Mouse (Mus musculus): ENCODE measurements around the gene Saa3. TPM values are rescaled to one million over a fixed set of nuclear protein-coding genes. Genes with fewer than 3 reads are reported as not detected.
A peak's percentile ranks its signal among the peaks of the same experiment; 100 is the strongest.
"Not testable (repeated sequence)": the region's sequence is repeated elsewhere in the genome, so short reads cannot be mapped to it uniquely, and the experiment has no call there.

The Saa3 gene
- polyA plus RNA-seq, 1 experiment from 2014 or later = not detected

DNA sequence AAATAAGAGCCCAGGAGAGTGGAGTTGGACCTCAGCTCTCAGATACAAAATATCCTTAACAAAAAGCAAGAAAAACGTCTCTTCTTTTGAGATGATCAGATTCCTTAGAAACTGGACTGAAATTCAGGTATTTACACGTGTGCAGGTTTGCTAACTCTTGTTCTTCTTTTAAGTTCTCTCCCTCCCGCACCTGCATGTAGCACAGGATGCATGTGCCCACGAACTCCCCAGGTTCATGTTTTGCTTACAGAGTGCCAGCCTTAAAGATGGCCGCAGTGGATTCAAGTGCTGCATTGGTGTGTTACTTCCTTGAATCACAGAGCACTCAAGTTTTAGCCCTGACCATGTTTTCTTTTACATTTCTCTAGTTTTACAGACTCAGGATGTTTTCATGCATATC is 28.7 kb downstream of the Saa3 start:
- no peaks in the 10 kb centered on the region for H3K4me1 ChIP-seq
- H3K36me3 ChIP-seq = peaks cover 47% of the 10 kb centered on the region
- no peak overlapping the region for H3K4me3 ChIP-seq
- H3K27ac ChIP-seq = no peak overlapping the region
- no peak for DNase-seq (ENCODE audit: low spot score)
- H3K9me3 ChIP-seq (replicated peaks) = no peaks in the 10 kb centered on the region
- no peaks in the 10 kb centered on the region for H3K27me3 ChIP-seq (ENCODE audit: low read depth, poor library complexity, severe bottlenecking)
- WGBS = 87% methylated on average over 5 of the region's 5 CpGs

DNA sequence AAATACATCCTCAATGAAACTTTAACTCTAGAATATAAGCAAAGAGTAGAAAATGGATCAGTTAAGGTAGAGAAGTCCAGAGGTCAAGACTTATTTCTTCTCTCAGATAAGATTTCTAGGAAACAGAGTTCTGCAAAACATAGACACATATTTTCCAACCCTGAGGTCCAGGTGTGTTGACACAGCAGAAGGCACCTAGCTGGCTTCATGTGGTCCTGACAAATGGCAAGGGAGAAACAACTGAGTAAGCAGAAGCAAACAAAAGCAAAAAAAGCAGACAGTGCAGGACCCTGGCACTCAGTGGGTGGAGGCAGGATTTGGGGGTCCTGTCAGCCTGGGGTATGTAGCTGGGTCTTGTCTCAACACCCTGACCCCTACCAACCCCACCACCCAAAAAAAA is 34.8 kb downstream of the Saa3 start:
- DNase-seq (ENCODE audit: low spot score) = no peak
- no peaks in the 10 kb centered on the region for H3K9me3 ChIP-seq (replicated peaks)
- H3K27ac ChIP-seq = no peak overlapping the region
- no peaks in the 10 kb centered on the region for H3K27me3 ChIP-seq (ENCODE audit: low read depth, poor library complexity, severe bottlenecking)
- H3K36me3 ChIP-seq = no peaks in the 10 kb centered on the region
- no peaks in the 10 kb centered on the region for H3K4me1 ChIP-seq
- H3K4me3 ChIP-seq = no peak overlapping the region

DNA sequence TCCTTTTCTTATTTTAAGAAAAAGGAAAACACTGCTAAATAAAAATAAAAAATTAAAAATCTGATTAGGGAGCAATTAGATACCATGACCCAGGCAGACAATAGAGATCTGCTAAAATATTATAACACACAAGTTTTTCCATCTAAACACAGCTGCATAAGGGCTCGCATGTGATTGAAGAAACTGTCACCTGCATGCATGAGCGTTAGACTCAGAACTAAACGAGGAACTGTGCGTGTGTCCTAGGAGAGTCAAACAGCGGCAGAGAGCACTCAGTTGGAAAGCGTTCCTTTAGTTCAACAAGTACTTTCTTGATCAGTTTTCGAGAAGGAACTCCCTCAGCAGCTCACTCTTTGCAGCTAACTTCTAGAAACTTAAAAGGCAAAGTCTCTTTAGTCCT is 36.5 kb downstream of the Saa3 start:
- not testable (repeated sequence) for H3K9me3 ChIP-seq (replicated peaks); DNase-seq (ENCODE audit: low spot score); H3K4me1 ChIP-seq; H3K27me3 ChIP-seq (ENCODE audit: low read depth, poor library complexity, severe bottlenecking); H3K27ac ChIP-seq; H3K36me3 ChIP-seq; H3K4me3 ChIP-seq
- WGBS = 94% methylated on average over 7 of the region's 7 CpGs

DNA sequence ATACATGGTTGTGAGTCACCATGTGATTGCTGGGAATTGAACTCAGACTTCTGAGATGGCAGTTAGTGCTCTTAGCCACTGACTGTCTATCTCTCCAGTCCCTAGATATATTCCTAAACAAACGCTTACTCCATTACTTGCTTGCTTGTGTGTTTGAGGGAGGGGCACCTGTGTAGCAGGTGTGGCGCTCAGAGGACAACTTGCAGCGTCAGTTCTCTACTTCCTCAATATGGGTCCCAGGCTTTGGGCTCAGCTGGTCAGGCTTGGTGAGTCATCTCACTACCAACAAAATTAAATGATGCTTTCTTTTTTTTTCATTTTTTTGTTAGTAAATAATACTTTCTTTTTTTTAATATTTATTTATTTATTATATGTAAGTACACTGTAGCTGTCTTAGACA is 37.1 kb downstream of the Saa3 start:
- no peaks in the 10 kb centered on the region for H3K4me1 ChIP-seq
- WGBS = 93% methylated on average over 3 of the region's 3 CpGs
- no peak for DNase-seq (ENCODE audit: low spot score)

DNA sequence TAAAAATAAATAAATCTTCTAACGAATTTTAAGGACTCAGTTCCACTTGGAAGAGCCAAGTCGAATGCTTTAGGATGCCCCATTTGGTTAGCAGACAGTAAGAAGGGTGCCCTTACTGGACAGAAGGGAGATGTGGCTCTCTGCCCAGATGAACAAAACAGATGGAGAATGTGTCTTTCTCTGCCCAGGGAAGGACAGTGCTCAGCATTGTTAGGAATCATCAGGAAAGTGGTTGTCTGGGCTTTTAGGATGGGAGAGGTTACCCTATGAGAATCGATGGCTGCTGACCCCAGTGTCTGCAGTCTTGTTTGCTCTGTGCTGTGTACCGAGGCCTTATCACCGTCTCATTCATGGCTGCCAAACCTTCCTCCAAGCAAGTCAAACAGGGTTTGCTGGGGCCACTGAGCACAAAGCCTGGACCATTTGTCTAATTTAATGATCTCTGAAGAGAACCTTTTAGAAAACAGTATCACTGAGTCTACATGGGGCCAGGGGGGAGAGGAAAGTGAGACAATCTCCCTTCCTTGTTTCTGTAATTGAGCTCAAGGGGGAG is 38.6 kb downstream of the Saa3 start:
- WGBS = 75% methylated on average over 5 of the region's 5 CpGs
- Histone ChIP-seq H3K27me3 (ENCODE audit: low read depth, poor library complexity, severe bottlenecking) (no peaks in the 10 kb centered on the region), H3K36me3 (no peaks in the 10 kb centered on the region), H3K27ac (no peak overlapping the region), H3K4me1 (peaks cover 4% of the 10 kb centered on the region; the same call in 1 of the 2 replicates), H3K4me3 (no peak overlapping the region), H3K9me3 (replicated peaks) (no peaks in the 10 kb centered on the region)
- no peak for DNase-seq (ENCODE audit: low spot score)

More for the DNA sequence above, 37.1 kb downstream of the Saa3 start:
- H3K36me3 ChIP-seq = no peaks in the 10 kb centered on the region
- no peak overlapping the region for H3K27ac ChIP-seq
- H3K9me3 ChIP-seq (replicated peaks) = no peaks in the 10 kb centered on the region
- H3K27me3 ChIP-seq (ENCODE audit: low read depth, poor library complexity, severe bottlenecking) = no peaks in the 10 kb centered on the region
- no peak overlapping the region for H3K4me3 ChIP-seq

DNA sequence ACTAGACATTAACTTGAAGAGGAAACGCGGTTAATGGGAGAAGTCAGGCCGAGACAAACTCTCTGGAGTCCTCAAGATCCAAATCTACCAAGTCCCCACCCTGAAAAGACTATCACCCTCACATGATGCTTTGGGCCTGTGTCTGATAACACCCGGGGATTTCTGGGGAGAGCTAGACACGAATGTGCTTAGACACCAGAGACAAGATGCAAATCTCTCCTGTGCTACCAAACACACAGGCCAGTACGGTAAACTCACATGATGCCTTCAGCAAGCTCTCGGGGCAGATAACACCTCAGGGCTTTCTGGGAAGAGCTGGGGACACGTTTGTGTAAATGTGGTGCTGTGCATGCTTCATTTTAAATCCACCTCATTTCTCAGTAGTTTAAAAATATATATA is 39.6 kb downstream of the Saa3 start:
- 88% methylated on average over 8 of the region's 8 CpGs for WGBS
- Histone ChIP-seq H3K27me3 (ENCODE audit: low read depth, poor library complexity, severe bottlenecking) (no peaks in the 10 kb centered on the region), H3K36me3 (no peaks in the 10 kb centered on the region), H3K27ac (no peak overlapping the region), H3K9me3 (replicated peaks) (no peaks in the 10 kb centered on the region), H3K4me3 (no peak overlapping the region), H3K4me1 (peaks cover 4% of the 10 kb centered on the region; the same call in 1 of the 2 replicates)
- DNase-seq (ENCODE audit: low spot score) = no peak

DNA sequence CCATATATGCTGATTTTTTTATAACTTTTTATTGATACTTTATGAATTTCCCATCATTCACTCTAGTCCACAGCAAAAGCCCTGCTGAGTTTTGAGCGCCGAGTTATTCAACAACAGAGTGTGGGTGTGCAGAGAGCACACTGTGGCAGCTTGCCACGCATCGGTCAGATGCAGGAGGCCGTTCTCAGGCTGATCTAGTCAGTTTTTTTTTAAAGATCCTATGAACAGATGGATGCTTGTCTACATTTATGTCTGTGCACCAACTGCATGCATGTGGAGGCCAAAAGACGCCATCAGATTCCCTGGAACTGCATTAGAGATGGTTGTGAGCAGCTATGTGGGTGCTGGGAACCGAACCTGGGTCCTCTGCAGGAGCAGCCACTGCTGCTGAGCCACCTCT is 40.4 kb downstream of the Saa3 start:
- Histone ChIP-seq H3K36me3 (no peaks in the 10 kb centered on the region), H3K27me3 (ENCODE audit: low read depth, poor library complexity, severe bottlenecking) (no peaks in the 10 kb centered on the region), H3K4me3 (no peak overlapping the region), H3K27ac (no peak overlapping the region), H3K9me3 (replicated peaks) (no peaks in the 10 kb centered on the region), H3K4me1 (peaks cover 4% of the 10 kb centered on the region; the same call in 1 of the 2 replicates)
- no peak for DNase-seq (ENCODE audit: low spot score)
- 94% methylated on average over 7 of the region's 7 CpGs for WGBS

DNA sequence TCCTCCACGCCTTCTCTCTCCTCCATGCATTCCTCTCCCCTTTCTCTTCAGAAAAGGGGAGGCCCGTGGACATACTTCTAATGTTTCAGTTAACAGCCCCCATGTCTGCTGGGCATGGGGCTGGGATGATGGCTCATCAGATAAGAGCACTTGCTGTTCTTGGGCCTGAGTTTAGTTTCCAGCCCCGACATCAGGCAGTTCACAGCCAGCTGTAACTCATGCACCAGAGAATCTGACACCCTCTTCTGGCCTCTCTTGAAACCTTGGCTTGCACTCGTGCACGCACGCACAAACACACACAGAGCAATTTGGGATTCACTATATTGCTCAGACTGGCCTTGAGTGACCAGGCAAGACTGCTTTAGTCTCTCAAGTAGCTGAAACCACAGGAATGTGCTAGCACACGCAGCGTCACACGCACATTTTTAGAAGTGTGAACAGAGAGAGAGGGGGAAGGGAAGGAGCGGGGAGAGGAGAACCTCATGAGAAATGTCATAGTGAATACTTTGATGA is 43.3 kb downstream of the Saa3 start, which contains the start of gene Tph1:
TSS of gene Tph1 (minus strand) at position 378 of the 513 bp plus-strand sequence.
- H3K9me3 ChIP-seq (replicated peaks) = no peaks in the 10 kb centered on the region
- H3K27me3 ChIP-seq (ENCODE audit: low read depth, poor library complexity, severe bottlenecking) = peaks cover 15% of the 10 kb centered on the region
- DNase-seq (ENCODE audit: low spot score) = no peak
- 53% methylated on average over 10 of the region's 10 CpGs for WGBS
- no peak within 1 kb of the TSS for H3K27ac ChIP-seq
- H3K4me1 ChIP-seq = peaks cover 8% of the 10 kb centered on the region
- H3K36me3 ChIP-seq = no peaks in the 10 kb centered on the region
- no peak within 1 kb of the TSS for H3K4me3 ChIP-seq

DNA sequence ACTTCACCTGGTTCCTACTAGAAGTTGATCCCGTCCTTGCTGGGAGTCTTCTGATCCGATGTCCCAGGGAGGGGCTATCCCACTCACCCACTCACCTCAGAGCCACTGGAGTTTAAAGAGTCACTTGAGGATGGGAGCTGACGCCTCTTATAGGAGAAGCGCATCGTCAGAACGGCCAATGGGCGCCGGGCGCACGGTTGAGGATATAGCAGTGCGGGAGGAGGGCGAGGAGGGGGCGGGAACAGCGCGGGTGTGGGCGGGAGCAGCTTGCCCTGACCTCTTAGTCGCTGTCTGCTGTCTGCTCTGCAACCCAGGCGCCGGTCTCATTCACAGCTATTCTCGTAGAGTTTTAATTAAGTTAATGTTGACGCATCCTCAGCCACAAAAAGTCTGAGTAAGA is 48.2 kb downstream of the Saa3 start:
- no peaks in the 10 kb centered on the region for H3K36me3 ChIP-seq
- no peaks in the 10 kb centered on the region for H3K9me3 ChIP-seq (replicated peaks)
- no peak overlapping the region for H3K27ac ChIP-seq
- 1% methylated on average over 21 of the region's 21 CpGs for WGBS
- peak overlapping the region; percentile 33 for H3K4me3 ChIP-seq
- peaks cover 36% of the 10 kb centered on the region for H3K27me3 ChIP-seq (ENCODE audit: low read depth, poor library complexity, severe bottlenecking)
- H3K4me1 ChIP-seq = peaks cover 10% of the 10 kb centered on the region
- peak; percentile 53 for DNase-seq (ENCODE audit: low spot score)

DNA sequence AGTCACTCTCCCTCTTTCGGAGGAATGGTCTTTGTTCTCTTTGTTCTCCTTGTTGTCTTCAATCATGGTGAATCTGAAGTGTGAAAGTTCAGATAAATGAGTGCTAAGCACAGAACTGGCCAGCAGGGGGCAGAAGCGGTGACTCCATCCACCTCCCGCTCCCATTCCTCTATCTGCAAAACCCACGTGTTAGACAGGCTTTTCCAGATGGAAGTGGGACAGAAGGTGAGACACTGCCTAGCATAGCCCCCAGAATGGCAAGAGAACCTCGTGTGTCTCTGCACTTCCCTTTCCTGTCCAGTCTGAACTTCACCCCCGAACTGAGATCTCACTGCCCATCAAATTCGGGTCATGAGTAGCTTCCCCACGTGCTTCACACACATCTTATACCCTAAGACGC is 50.3 kb downstream of the Saa3 start:
- Histone ChIP-seq H3K27me3 (ENCODE audit: low read depth, poor library complexity, severe bottlenecking) (peaks cover 36% of the 10 kb centered on the region), H3K9me3 (replicated peaks) (no peaks in the 10 kb centered on the region), H3K4me1 (peaks cover 8% of the 10 kb centered on the region), H3K27ac (no peak overlapping the region), H3K36me3 (no peaks in the 10 kb centered on the region), H3K4me3 (no peak overlapping the region)
- WGBS = 43% methylated on average over 9 of the region's 9 CpGs
- DNase-seq (ENCODE audit: low spot score) = peak; percentile 73

Other genes with a start within 250 kb of the Saa3 start
- 12.1 and 12.7 TPM in 2 replicates for gene Sergef, start 75.9 kb downstream of the Saa3 start, polyA plus RNA-seq (2016; fragmentation: Nextera tagmentation; extraction: Ambion mirVana)
- gene Tph1, start 43.2 kb downstream of the Saa3 start, polyA plus RNA-seq (2016; fragmentation: Nextera tagmentation; extraction: Ambion mirVana) = not detected in 2 replicates
- 47.4 and 47.6 TPM in 2 replicates for gene Saal1, start 5.0 kb downstream of the Saa3 start, polyA plus RNA-seq (2016; fragmentation: Nextera tagmentation; extraction: Ambion mirVana)
- gene Saa4, start 16.9 kb upstream of the Saa3 start, polyA plus RNA-seq (2016; fragmentation: Nextera tagmentation; extraction: Ambion mirVana) = not detected in 2 replicates
- gene Saa1, start 27.3 kb upstream of the Saa3 start, polyA plus RNA-seq (2016; fragmentation: Nextera tagmentation; extraction: Ambion mirVana) = 1.4 and 3.3 TPM in 2 replicates
- 1.7 TPM in 2 replicates for gene Saa2, start 36.1 kb upstream of the Saa3 start, polyA plus RNA-seq (2016; fragmentation: Nextera tagmentation; extraction: Ambion mirVana)
- gene Hps5, start 80.4 kb upstream of the Saa3 start, polyA plus RNA-seq (2016; fragmentation: Nextera tagmentation; extraction: Ambion mirVana) = 19.0 and 19.5 TPM in 2 replicates
- gene Gtf2h1, start 80.4 kb upstream of the Saa3 start, polyA plus RNA-seq (2016; fragmentation: Nextera tagmentation; extraction: Ambion mirVana) = 50.2 and 52.4 TPM in 2 replicates
- 2,714 and 3,443 TPM in 2 replicates for gene Ldha, start 125.8 kb upstream of the Saa3 start, polyA plus RNA-seq (2016; fragmentation: Nextera tagmentation; extraction: Ambion mirVana)
- gene Ldhc, start 145.5 kb upstream of the Saa3 start, polyA plus RNA-seq (2016; fragmentation: Nextera tagmentation; extraction: Ambion mirVana) = 0.10 and 0.13 TPM in 2 replicates
- 236 and 252 TPM in 2 replicates for gene Tsg101, start 204.3 kb upstream of the Saa3 start, polyA plus RNA-seq (2016; fragmentation: Nextera tagmentation; extraction: Ambion mirVana)
- 11.7 and 12.1 TPM in 2 replicates for gene Uevld, start 242.8 kb upstream of the Saa3 start, polyA plus RNA-seq (2016; fragmentation: Nextera tagmentation; extraction: Ambion mirVana)

Data from limb, embryonic 10.5 days (tissue).